In genomic region chr4:127060585-127061290, GRCm38 (mm10) we compare ENCODE assay signal across 8 mouse cellular contexts. TPM values are rescaled to one million over a fixed set of nuclear protein-coding genes. Genes with fewer than 3 reads are reported as not detected.
DNase-seq lines count a peak whose midpoint lies in the region; ATAC-seq and TF ChIP-seq lines count a peak whose summit lies in the region.

Zmym1 (minus strand) TSS chr4:127061152.

- CTCF ChIA-PET in Patski (lab: Charles Lee) = no interaction called here

- no peaks in the 10 kb centered on the region for H3K9me3 ChIP-seq in hindbrain, embryonic 14.5 days (ENCODE audit: control insufficient read depth, low read length)

- H3K27me3 ChIP-seq in Patski = no peaks in the 10 kb centered on the region
- H3K27me3 ChIP-seq in hindbrain, embryonic 14.5 days (ENCODE audit: control insufficient read depth, insufficient read depth, low read length) = no peaks in the 10 kb centered on the region

- peak; percentile 65 for ATAC-seq in Patski
- ATAC-seq in hindbrain, embryonic 14.5 days (ENCODE audit: low FRiP score) = peak; percentile 87

- DNase-seq in Patski (ENCODE audit: low read depth, low spot score) = peak; percentile 24
- peak; percentile 93 for DNase-seq in cerebellum, postnatal 14 days
- peak; percentile 75 to 80 for DNase-seq in frontal cortex, postnatal 25 days (ENCODE audit: low spot score in 2 of 2)
- DNase-seq in hindbrain, embryonic 14.5 days (ENCODE audit: low spot score) = peak; percentile 91
- peak; percentile 72 for DNase-seq in left cerebral cortex, adult 11 months (ENCODE audit: low spot score)
- peak; percentile 93 for DNase-seq in lung, postnatal 4 days
- DNase-seq in retina, postnatal 7 days (ENCODE audit: low read depth, low spot score) = peak; percentile 77
- peak; percentile 80 for DNase-seq in urinary bladder, adult 2 months (ENCODE audit: low spot score)

- POLR2A ChIA-PET in Patski (lab: Charles Lee) = interaction anchor here (0.6 to 1.5 kb wide), 2 partner anchors 13 to 17 kb away, joined by 3 read pairs; no protein-coding TSS in a partner anchor

- peak within 1 kb of the TSS; percentile 68 for H3K9ac ChIP-seq in hindbrain, embryonic 14.5 days

- peak within 1 kb of the TSS; percentile 89 for H3K4me2 ChIP-seq in hindbrain, embryonic 14.5 days (replicated peaks)

- H3K4me1 ChIP-seq in hindbrain, embryonic 14.5 days (replicated peaks; ENCODE audit: control insufficient read depth, insufficient read depth, low read length) = peaks cover 6% of the 10 kb centered on the region

- TF ChIP-seq CTCF in Patski (IDR thresholded peaks at IDR 0.05) = no peak

- peaks cover 22% of the 10 kb centered on the region for H3K36me3 ChIP-seq in hindbrain, embryonic 14.5 days (replicated peaks; ENCODE audit: control insufficient read depth, insufficient read depth)

- in situ Hi-C loops in Patski (cut with MboI; ENCODE audit: low pct_unique_long_range_greater_than_20kb) = no loop called here

- under 1% methylated on average over 38 of the region's 38 CpGs for WGBS in hindbrain, embryonic 14.5 days

- peak within 1 kb of the TSS; percentile 69 for H3K27ac ChIP-seq in hindbrain, embryonic 14.5 days

- peak within 1 kb of the TSS; percentile 71 for H3K4me3 ChIP-seq in hindbrain, embryonic 14.5 days (replicated peaks; ENCODE audit: low read length)

RNA-seq across cellular contexts. Expression of gene Zmym1, which starts in this region (rescaled TPM):
- 5.7 TPM for polyA plus RNA-seq in Patski (2021)
- 31.6 and 31.9 TPM in 2 replicates for polyA plus RNA-seq in hindbrain, embryonic 14.5 days (2014; fragmentation: Nextera tagmentation; extraction: Ambion mirVana)
- 4.9 and 5.0 TPM in 2 replicates for polyA plus RNA-seq in urinary bladder, adult 2 months (2012; rRNA removed)

Comparison
In these comparisons a context has a peak if more than half of its experiments do, and no peak if none do; other contexts are left out.
1. Peak in every context shown above with its lines: DNase-seq, ATAC-seq, H3K4me3 ChIP-seq and H3K27ac ChIP-seq.
2. DNase-seq: peak in every context shown above with its lines; median percentile 93 in cerebellum, postnatal 14 days; 93 in lung, postnatal 4 days; 91 in hindbrain, embryonic 14.5 days; 80 in urinary bladder, adult 2 months; 78 in frontal cortex, postnatal 25 days; 77 in retina, postnatal 7 days; 72 in left cerebral cortex, adult 11 months; 24 in Patski.